ENCODE assay signal across 8 mouse cellular contexts in the genomic region with DNA sequence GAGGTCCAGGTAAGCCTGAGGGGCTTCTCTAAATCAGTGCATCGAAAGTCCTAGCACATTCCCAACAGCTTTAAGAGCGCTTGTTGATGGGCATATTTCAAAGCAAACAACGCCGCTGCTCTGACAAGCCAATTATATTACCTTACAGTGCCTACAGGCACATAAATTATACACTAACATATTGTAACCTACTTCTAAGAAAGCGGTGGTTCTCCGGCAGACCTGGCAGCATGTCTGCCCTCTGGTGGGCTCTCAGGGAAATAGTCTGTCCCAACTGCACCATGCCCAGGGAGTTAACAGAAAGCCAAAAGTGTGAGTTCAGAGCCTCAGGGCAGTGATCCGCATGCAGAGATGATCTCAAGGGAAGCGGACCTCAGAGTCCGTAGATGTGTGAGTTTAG.
DNase-seq lines count a peak whose midpoint lies in the region; ATAC-seq and TF ChIP-seq lines count a peak whose summit lies in the region.

No protein-coding gene starts in this region.

- no peak overlapping the region for H3K9ac ChIP-seq in midbrain, postnatal 0 days (replicated peaks; ENCODE audit: low read length, poor library complexity, severe bottlenecking)

- TF ChIP-seq POLR2A in testis, adult 2 months (IDR thresholded peaks at IDR 0.05; ENCODE audit: control insufficient read depth, low read depth, low read length), result no peak

- H3K36me3 ChIP-seq in testis, adult 2 months (ENCODE audit: control insufficient read depth, insufficient read depth, low read length), result no peaks in the 10 kb centered on the region
- no peaks in the 10 kb centered on the region for H3K36me3 ChIP-seq in forebrain, embryonic 10.5 days (replicated peaks)
- no peaks in the 10 kb centered on the region for H3K36me3 ChIP-seq in midbrain, postnatal 0 days (ENCODE audit: insufficient read depth, low read length)

- ATAC-seq in midbrain, postnatal 0 days (ENCODE audit: low FRiP score), result peak; percentile 84

- DNase-seq in testis, postnatal 14 days (ENCODE audit: low spot score), result no peak
- peak; percentile 9 for DNase-seq in c-Kit-positive CD71-positive TER-119-negative erythroid progenitor cells, embryonic 14.5 days (ENCODE audit: low read depth)
- peak; percentile 35 for DNase-seq in forebrain, embryonic 10.5 days (ENCODE audit: extremely low spot score, low spot score)
- DNase-seq in kidney, adult 18-20 months, result peak; percentile 48
- peak; percentile 52 for DNase-seq in left cerebral cortex, postnatal 4 days
- peak; percentile 83 for DNase-seq in midbrain, postnatal 0 days (ENCODE audit: low spot score)
- peak; percentile 32 to 38 for DNase-seq in thymus, postnatal 36 days

- TF ChIP-seq CTCF in testis, adult 2 months (IDR thresholded peaks at IDR 0.05; ENCODE audit: control insufficient read depth, insufficient read depth, insufficient replicate concordance, low read depth, low read length), result peak; percentile 48; the same call in 1 of the 2 replicates
- TF ChIP-seq CTCF in midbrain, postnatal 0 days (IDR thresholded peaks at IDR 0.05), result peak; percentile 91

- H3K27ac ChIP-seq in testis, adult 2 months (ENCODE audit: control insufficient read depth, insufficient read depth, low read depth, low read length), result no peak overlapping the region
- H3K27ac ChIP-seq in forebrain, embryonic 10.5 days, result no peak overlapping the region
- H3K27ac ChIP-seq in midbrain, postnatal 0 days (ENCODE audit: low read depth, low read length), result no peak overlapping the region

- 53% methylated on average over 9 of the region's 9 CpGs for WGBS in forebrain, embryonic 10.5 days
- WGBS in midbrain, postnatal 0 days, result 24% methylated on average over 9 of the region's 9 CpGs

- intact Hi-C loops in left cerebral cortex, postnatal 4 days (cut with DNase I), result loop anchor here (10.0 kb wide), 1 partner anchor 1950 kb away; no protein-coding TSS in a partner anchor

- no peak overlapping the region for H3K4me2 ChIP-seq in midbrain, postnatal 0 days (ENCODE audit: low read depth, low read length, poor library complexity, severe bottlenecking)

- H3K27me3 ChIP-seq in testis, adult 2 months (ENCODE audit: control insufficient read depth, insufficient read depth, low read length), result no peaks in the 10 kb centered on the region
- no peaks in the 10 kb centered on the region for H3K27me3 ChIP-seq in forebrain, embryonic 10.5 days (ENCODE audit: poor library complexity, severe bottlenecking)
- no peaks in the 10 kb centered on the region for H3K27me3 ChIP-seq in midbrain, postnatal 0 days (ENCODE audit: insufficient read depth, low read length)

- H3K4me3 ChIP-seq in testis, adult 2 months (ENCODE audit: control insufficient read depth, low read depth, low read length), result no peak overlapping the region
- no peak overlapping the region for H3K4me3 ChIP-seq in forebrain, embryonic 10.5 days
- no peak overlapping the region for H3K4me3 ChIP-seq in midbrain, postnatal 0 days (ENCODE audit: low read depth, low read length)

- H3K9me3 ChIP-seq in forebrain, embryonic 10.5 days, result no peaks in the 10 kb centered on the region
- H3K9me3 ChIP-seq in midbrain, postnatal 0 days (ENCODE audit: low read length), result no peaks in the 10 kb centered on the region

- H3K4me1 ChIP-seq in testis, adult 2 months (ENCODE audit: control insufficient read depth, insufficient read depth, low read length), result no peaks in the 10 kb centered on the region
- peaks cover 4% of the 10 kb centered on the region for H3K4me1 ChIP-seq in forebrain, embryonic 10.5 days
- H3K4me1 ChIP-seq in midbrain, postnatal 0 days (ENCODE audit: insufficient read depth, low read length), result no peaks in the 10 kb centered on the region
